Mouse (Mus musculus) lung, embryonic 15.5 days (tissue): ENCODE measurements at regions not wholly inside any gene's neighbourhood (a gene's known extent, or its start where the extent isn't known, plus 50 kb on each side); places are given as distances from the start of the nearest gene placed in this dataset.

Experiments
- ATAC-seq: fragments of 200-750 bp; cut with Nextera tagmentation; 2 replicates; pipeline ENCODE4 v1.8.0; 2017; ENCODE audit warnings: moderate number of reproducible peaks, borderline replicate concordance; ENCODE audit not compliant: low FRiP score, low TSS enrichment; ENCODE audit errors: extremely low read depth
- H3K27ac ChIP-seq: fragments of 300-500 bp; sonication (generic); 2 replicates; pipeline ENCODE4 v1.5.1; 2015; ENCODE audit warnings: moderate library complexity, mild to moderate bottlenecking, inconsistent platforms
- H3K27me3 ChIP-seq: fragments of 300-500 bp; sonication (generic); 2 replicates; pipeline ENCODE4 v1.6.1; 2015; ENCODE audit warnings: inconsistent platforms
- H3K36me3 ChIP-seq: fragments of 300-500 bp; sonication (generic); 2 replicates; pipeline ENCODE4 v1.6.1; 2015; ENCODE audit warnings: inconsistent platforms
- H3K4me1 ChIP-seq: fragments of 300-500 bp; sonication (generic); 2 replicates; pipeline ENCODE4 v1.6.1; 2015; ENCODE audit warnings: inconsistent platforms
- H3K4me2 ChIP-seq: fragments of 300-500 bp; sonication (generic); 2 replicates; pipeline ENCODE4 v1.6.1; 2015; ENCODE audit warnings: inconsistent platforms, mild to moderate bottlenecking, moderate library complexity
- H3K4me3 ChIP-seq: fragments of 300-500 bp; sonication (generic); 2 replicates; pipeline ENCODE4 v1.5.1; 2015; ENCODE audit warnings: mild to moderate bottlenecking, inconsistent platforms
- H3K9ac ChIP-seq: fragments of 300-500 bp; sonication (generic); 2 replicates; pipeline ENCODE4 v1.6.1; 2015; ENCODE audit warnings: inconsistent platforms
- H3K9me3 ChIP-seq: fragments of 300-500 bp; sonication (generic); 2 replicates; pipeline ENCODE4 v1.6.1; 2016; ENCODE audit warnings: inconsistent platforms
- WGBS: fragments of 180-500 bp; shearing (Covaris S2); methylation state at CpG from one replicate; pipeline ENCODE4 v1.1.7; 2015; 5-methylcytosine and 5-hydroxymethylcytosine counted together

DNA sequence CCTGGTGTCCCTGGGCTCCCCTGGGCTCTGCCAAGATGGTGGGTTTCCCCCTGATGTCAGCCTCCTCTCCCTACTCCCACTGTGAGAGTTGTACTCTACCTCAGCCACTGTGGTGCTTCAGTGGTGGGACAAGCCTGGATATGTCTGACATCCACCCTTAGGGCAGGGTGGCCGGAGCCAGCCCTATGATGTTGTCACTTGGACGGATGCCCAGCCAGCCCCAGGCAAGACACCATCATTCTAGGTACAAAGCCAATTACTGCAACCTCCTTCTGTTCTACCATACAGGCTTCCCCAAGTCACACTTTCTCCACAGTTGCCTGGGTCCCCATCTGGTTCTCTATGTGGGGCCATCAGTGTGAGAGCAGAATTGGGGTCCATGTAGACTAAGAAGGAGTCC, 141.0 kb upstream of the Smim23 start:
- Histone ChIP-seq H3K27me3 (no peaks in the 10 kb centered on the region), H3K9me3 (no peaks in the 10 kb centered on the region), H3K4me1 (no peaks in the 10 kb centered on the region), H3K4me3 (no peak overlapping the region), H3K36me3 (no peaks in the 10 kb centered on the region), H3K4me2 (no peak overlapping the region), H3K9ac (no peak overlapping the region), H3K27ac (no peak overlapping the region)
- 51% methylated on average over 2 of the region's 2 CpGs for WGBS
- ATAC-seq: no peak

GRCm38 (mm10) chr11:32963625-32964293, 139.4 kb upstream of the Smim23 start:
- ATAC-seq: no peak
- Histone ChIP-seq H3K4me3 (no peak overlapping the region), H3K27ac (no peak overlapping the region), H3K4me1 (no peaks in the 10 kb centered on the region), H3K36me3 (no peaks in the 10 kb centered on the region), H3K9me3 (no peaks in the 10 kb centered on the region), H3K9ac (no peak overlapping the region), H3K27me3 (no peaks in the 10 kb centered on the region), H3K4me2 (no peak overlapping the region)
- 29% methylated on average over 6 of the region's 6 CpGs for WGBS

- H3K4me1 ChIP-seq: no peaks in the 10 kb centered on the region
- WGBS: 71% methylated on average over 3 of the region's 3 CpGs
Observed at GRCm38 (mm10) chr11:32961600-32961999, 137.2 kb upstream of the Smim23 start.

DNA sequence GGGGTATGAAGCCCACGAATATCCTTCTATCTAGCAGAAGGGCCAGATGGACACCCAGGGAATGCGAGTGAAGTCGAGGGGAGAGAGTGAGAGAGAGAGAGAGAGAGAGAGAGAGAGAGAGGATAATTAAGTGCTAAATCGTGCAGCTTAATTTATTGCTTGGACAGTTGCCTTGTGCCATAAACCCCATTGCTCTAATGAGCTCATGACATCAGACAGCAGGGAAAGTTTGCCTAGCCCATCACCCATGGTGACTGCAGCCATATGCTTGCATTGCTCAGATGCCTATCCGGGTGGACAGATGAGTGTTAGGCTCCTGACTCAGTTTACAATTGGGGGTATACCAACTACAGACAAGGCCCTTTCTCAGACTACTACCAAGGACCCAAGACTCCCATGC, 134.6 kb upstream of the Smim23 start:
- no peak overlapping the region for H3K27ac ChIP-seq
- no peaks in the 10 kb centered on the region for H3K4me1 ChIP-seq

More at GRCm38 (mm10) chr11:32961600-32961999, 137.2 kb upstream of the Smim23 start:
- Histone ChIP-seq H3K4me2 (no peak overlapping the region), H3K4me3 (no peak overlapping the region), H3K36me3 (no peaks in the 10 kb centered on the region), H3K27ac (no peak overlapping the region), H3K9me3 (no peaks in the 10 kb centered on the region), H3K9ac (no peak overlapping the region), H3K27me3 (no peaks in the 10 kb centered on the region; the same call in 1 of the 2 replicates)
- no peak for ATAC-seq

GRCm38 (mm10) chr11:32956993-32957392, 132.6 kb upstream of the Smim23 start:
- H3K27me3 ChIP-seq: no peaks in the 10 kb centered on the region; the same call in 1 of the 2 replicates
- no peaks in the 10 kb centered on the region for H3K9me3 ChIP-seq
- no peak for ATAC-seq
- 25% methylated on average over 7 of the region's 7 CpGs for WGBS
- no peak overlapping the region for H3K4me2 ChIP-seq
- H3K36me3 ChIP-seq: no peaks in the 10 kb centered on the region
- no peaks in the 10 kb centered on the region for H3K4me1 ChIP-seq
- H3K4me3 ChIP-seq: no peak overlapping the region
- no peak overlapping the region for H3K9ac ChIP-seq
- H3K27ac ChIP-seq: no peak overlapping the region

More for the DNA sequence above, 134.6 kb upstream of the Smim23 start:
- H3K27me3 ChIP-seq: no peaks in the 10 kb centered on the region; the same call in 1 of the 2 replicates
- no peak overlapping the region for H3K4me3 ChIP-seq
- no peak for ATAC-seq
- no peak overlapping the region for H3K9ac ChIP-seq
- no peaks in the 10 kb centered on the region for H3K9me3 ChIP-seq
- H3K36me3 ChIP-seq: no peaks in the 10 kb centered on the region
- WGBS: 50% methylated on average over 5 of the region's 5 CpGs
- no peak overlapping the region for H3K4me2 ChIP-seq

GRCm38 (mm10) chr11:32952271-32952670, 127.9 kb upstream of the Smim23 start:
- Histone ChIP-seq H3K4me3 (no peak overlapping the region), H3K9ac (no peak overlapping the region), H3K36me3 (no peaks in the 10 kb centered on the region), H3K4me1 (no peaks in the 10 kb centered on the region), H3K27ac (no peak overlapping the region), H3K4me2 (no peak overlapping the region), H3K27me3 (no peaks in the 10 kb centered on the region; the same call in 1 of the 2 replicates), H3K9me3 (no peaks in the 10 kb centered on the region)
- ATAC-seq: no peak

- H3K4me1 ChIP-seq: peaks cover 5% of the 10 kb centered on the region; the same call in 1 of the 2 replicates
- no peaks in the 10 kb centered on the region for H3K36me3 ChIP-seq
- H3K27me3 ChIP-seq: no peaks in the 10 kb centered on the region
- H3K27ac ChIP-seq: no peak overlapping the region
- ATAC-seq: no peak
- 72% methylated on average over 4 of the region's 4 CpGs for WGBS
- H3K9ac ChIP-seq: no peak overlapping the region
- no peaks in the 10 kb centered on the region for H3K9me3 ChIP-seq
- H3K4me2 ChIP-seq: no peak overlapping the region
- no peak overlapping the region for H3K4me3 ChIP-seq
Observed at GRCm38 (mm10) chr11:32948132-32948531, 123.7 kb upstream of the Smim23 start.

- 45% methylated on average over 3 of the region's 3 CpGs for WGBS
Observed at GRCm38 (mm10) chr11:32946481-32947001, 122.1 kb upstream of the Smim23 start.

DNA sequence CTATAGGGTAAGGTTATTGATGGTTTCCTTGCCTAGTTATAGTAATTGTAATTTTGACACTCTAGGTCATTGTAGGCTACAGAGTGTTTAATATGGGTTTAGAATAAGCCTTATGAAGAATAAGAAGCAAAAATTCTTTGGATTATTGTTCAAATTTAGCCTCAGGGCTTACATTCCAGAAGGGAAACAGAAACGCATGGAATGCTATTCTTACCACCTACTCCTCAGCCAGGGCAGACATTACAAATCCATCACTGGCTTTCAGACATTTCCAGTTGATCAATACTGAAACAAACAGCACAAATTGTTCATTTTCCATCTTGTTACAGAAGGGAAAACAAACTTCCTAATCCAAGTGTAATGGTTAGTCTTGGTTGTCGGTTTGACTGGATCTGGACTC, 120.7 kb upstream of the Smim23 start:
- H3K4me2 ChIP-seq: no peak overlapping the region
- no peaks in the 10 kb centered on the region for H3K36me3 ChIP-seq
- H3K9ac ChIP-seq: no peak overlapping the region
- no peak overlapping the region for H3K4me3 ChIP-seq
- no peaks in the 10 kb centered on the region for H3K27me3 ChIP-seq
- peaks cover 5% of the 10 kb centered on the region; the same call in 1 of the 2 replicates for H3K4me1 ChIP-seq
- whole genome bisulfite sequencing: 78% methylated on average over 2 of the region's 2 CpGs
- ATAC-seq: no peak
- H3K27ac ChIP-seq: no peak overlapping the region
- no peaks in the 10 kb centered on the region for H3K9me3 ChIP-seq

More at GRCm38 (mm10) chr11:32946481-32947001, 122.1 kb upstream of the Smim23 start:
- no peak for ATAC-seq
- Histone ChIP-seq H3K4me2 (no peak overlapping the region), H3K4me1 (peaks cover 5% of the 10 kb centered on the region; the same call in 1 of the 2 replicates), H3K36me3 (no peaks in the 10 kb centered on the region), H3K27ac (no peak overlapping the region; the same call in 1 of the 2 replicates), H3K27me3 (no peaks in the 10 kb centered on the region), H3K9me3 (no peaks in the 10 kb centered on the region), H3K9ac (no peak overlapping the region), H3K4me3 (no peak overlapping the region)

DNA sequence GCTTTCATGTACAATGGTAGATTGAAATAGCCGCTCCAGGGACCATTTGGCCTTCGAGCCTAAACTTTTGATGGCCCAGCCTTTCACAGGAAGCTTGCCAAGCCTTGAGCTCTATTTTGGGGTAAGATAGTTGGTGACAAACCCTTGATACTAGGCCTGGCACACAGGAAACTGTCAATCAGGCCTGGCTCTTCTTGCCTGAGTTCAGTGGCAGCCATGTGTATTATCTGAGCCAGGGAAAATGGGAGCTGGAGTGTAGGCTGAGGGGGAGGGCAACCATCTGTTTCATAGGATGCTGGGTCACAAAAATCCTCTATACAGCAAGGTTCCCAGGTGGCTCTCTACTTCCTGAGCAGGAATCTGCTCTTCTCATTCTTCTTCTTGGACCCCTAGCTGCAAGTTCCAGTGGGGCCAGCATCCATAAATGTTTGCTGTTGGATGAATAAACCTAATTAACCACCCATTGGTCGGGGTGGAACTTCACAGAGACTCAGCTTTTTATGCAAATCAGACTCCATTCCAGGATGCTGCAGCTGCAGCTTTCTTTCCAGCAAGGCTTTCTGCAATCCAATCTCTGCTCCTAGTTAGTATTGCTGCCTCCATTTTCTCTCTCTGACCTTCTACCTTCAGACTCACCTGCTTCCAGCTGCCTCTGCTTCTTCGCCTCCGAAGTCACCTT, 117.1 kb upstream of the Smim23 start:
- no peak overlapping the region for H3K27ac ChIP-seq
- H3K36me3 ChIP-seq: no peaks in the 10 kb centered on the region
- H3K4me1 ChIP-seq: peaks cover 3% of the 10 kb centered on the region; the same call in 1 of the 2 replicates
- no peaks in the 10 kb centered on the region for H3K9me3 ChIP-seq
- no peak overlapping the region for H3K4me2 ChIP-seq
- no peak overlapping the region for H3K4me3 ChIP-seq
- no peaks in the 10 kb centered on the region for H3K27me3 ChIP-seq
- 65% methylated on average over 5 of the region's 5 CpGs for WGBS
- no peak for ATAC-seq
- H3K9ac ChIP-seq: no peak overlapping the region

DNA sequence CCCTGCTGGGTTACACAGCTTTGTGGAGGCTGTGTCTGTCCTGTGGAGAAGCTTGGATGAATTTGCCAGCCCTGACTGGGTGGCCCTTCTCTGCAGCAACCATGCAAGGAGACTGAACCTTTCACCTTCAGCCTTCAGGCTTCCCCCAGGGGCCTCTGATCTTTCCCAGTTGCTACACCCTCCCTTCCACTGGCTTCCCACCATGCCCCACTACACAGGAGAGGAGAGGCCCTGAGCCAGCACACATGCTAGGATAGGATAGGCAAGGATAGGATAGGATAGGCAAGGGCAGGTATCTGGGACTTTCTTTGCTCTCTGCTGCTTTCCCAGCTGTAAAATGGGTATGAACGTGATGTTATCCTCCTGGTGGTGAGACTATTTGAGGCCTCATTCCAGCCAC, 114.7 kb upstream of the Smim23 start:
- H3K4me3 ChIP-seq: no peak overlapping the region
- no peaks in the 10 kb centered on the region for H3K27me3 ChIP-seq
- no peaks in the 10 kb centered on the region for H3K9me3 ChIP-seq
- H3K36me3 ChIP-seq: no peaks in the 10 kb centered on the region
- H3K9ac ChIP-seq: no peak overlapping the region
- H3K4me1 ChIP-seq: no peaks in the 10 kb centered on the region
- ATAC-seq: no peak
- no peak overlapping the region for H3K27ac ChIP-seq
- 80% methylated on average over 1 of the region's 1 CpGs for WGBS
- H3K4me2 ChIP-seq: no peak overlapping the region

DNA sequence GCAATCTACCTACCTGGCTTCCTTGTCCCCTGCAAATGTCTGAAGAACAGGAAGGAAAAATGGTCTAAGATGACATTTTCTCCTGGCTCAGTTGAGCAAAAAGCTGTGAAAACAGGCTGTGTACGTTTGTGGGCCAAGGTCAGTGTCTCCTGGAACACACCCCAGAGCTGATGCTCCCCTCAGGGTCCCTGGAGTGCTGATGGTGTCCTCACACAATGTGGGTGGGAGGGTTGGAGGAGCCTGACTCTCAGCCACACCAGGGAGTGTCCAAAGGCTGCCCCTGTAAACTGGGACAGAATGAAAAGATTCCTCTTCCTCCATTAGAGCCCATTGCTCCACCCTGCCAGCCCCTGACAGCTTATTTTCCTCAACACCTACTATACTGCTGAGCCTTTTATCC, 112.8 kb upstream of the Smim23 start:
- H3K9me3 ChIP-seq: no peaks in the 10 kb centered on the region
- no peaks in the 10 kb centered on the region for H3K36me3 ChIP-seq
- H3K27me3 ChIP-seq: no peaks in the 10 kb centered on the region
- 10% methylated on average over 1 of the region's 1 CpGs for WGBS
- H3K27ac ChIP-seq: no peak overlapping the region
- H3K9ac ChIP-seq: no peak overlapping the region
- H3K4me3 ChIP-seq: no peak overlapping the region
- ATAC-seq: no peak
- no peak overlapping the region for H3K4me2 ChIP-seq
- no peaks in the 10 kb centered on the region for H3K4me1 ChIP-seq
